Mouse (Mus musculus) ES-CJ7 (cell line): ENCODE results near the gene Gm14308.
"Not testable (repeated sequence)": the region's sequence is repeated elsewhere in the genome, so short reads cannot be mapped to it uniquely, and the experiment has no call there.

Experiments used
- DNase-seq: peaks from one replicate; pipeline ENCODE4 v3.0.0; 2011; ENCODE audit warnings: low read depth, low spot score

Gm14308 gene

GRCm38 (mm10) chr2:176636244-176636643 is at the start of gene Gm14308:
Gene Gm14308 (minus strand): TSS chr2:176636344.
- DNase-seq: not testable (repeated sequence)

- not testable (repeated sequence) for DNase-seq
Measured at GRCm38 (mm10) chr2:176670222-176670621, 34.1 kb upstream of the Gm14308 start, which contains the start of gene Zfp973. Gene Zfp973 (plus strand): TSS chr2:176670522.
